Mouse (Mus musculus) kidney, postnatal 0 days (tissue): Measurements from ENCODE around the gene Olfr10. TPM values are rescaled to one million over a fixed set of nuclear protein-coding genes. Genes with fewer than 3 reads are reported as not detected.

ENCODE experiments used
- ATAC-seq: fragments of 200-750 bp; cut with Nextera tagmentation; replicated peaks from 2 replicates; pipeline ENCODE4 v1.8.0; 2017; ENCODE audit warnings: low read depth, moderate number of reproducible peaks, moderate TSS enrichment, moderate library complexity; ENCODE audit not compliant: low FRiP score
- DNase-seq: peaks from one replicate; pipeline ENCODE4 v3.0.0-alpha.2; 2016; ENCODE audit warnings: low spot score
- H3K27ac ChIP-seq: fragments of 300-500 bp; sonication (generic); 2 replicates; pipeline ENCODE4 v1.5.1; 2014; ENCODE audit warnings: mild to moderate bottlenecking
- H3K27me3 ChIP-seq: fragments of 300-500 bp; sonication (generic); 2 replicates; pipeline ENCODE4 v1.6.1; 2014; ENCODE audit warnings: low read length, mixed read lengths; ENCODE audit not compliant: insufficient read depth
- H3K36me3 ChIP-seq: fragments of 300-500 bp; sonication (generic); 2 replicates; pipeline ENCODE4 v1.6.1; 2014; ENCODE audit warnings: low read length, mixed read lengths; ENCODE audit not compliant: insufficient read depth
- H3K4me1 ChIP-seq: fragments of 300-500 bp; sonication (generic); replicated peaks from 2 replicates; pipeline ENCODE4 v1.6.1; 2014; ENCODE audit warnings: antibody characterized with exemption, low read length, mixed read lengths; ENCODE audit not compliant: insufficient read depth
- H3K4me2 ChIP-seq: fragments of 300-500 bp; sonication (generic); 2 replicates; pipeline ENCODE4 v1.6.1; 2014; ENCODE audit warnings: mild to moderate bottlenecking, low read length, moderate library complexity, mixed read lengths
- H3K4me3 ChIP-seq: fragments of 300-500 bp; sonication (generic); replicated peaks from 2 replicates; pipeline ENCODE4 v1.5.1; 2014; ENCODE audit warnings: low read depth, low read length
- H3K9ac ChIP-seq: fragments of 300-500 bp; sonication (generic); 2 replicates; pipeline ENCODE4 v1.6.1; 2014; ENCODE audit warnings: low read depth, low read length
- H3K9me3 ChIP-seq: fragments of 300-500 bp; sonication (generic); replicated peaks from 2 replicates; pipeline ENCODE4 v1.6.1; 2016; ENCODE audit warnings: low read length, inconsistent platforms, mixed read lengths
- CTCF ChIP-seq: IDR thresholded peaks from 2 replicates; pipeline ENCODE4 v1.5.1; 2016; ENCODE audit warnings: antibody characterized with exemption, low read depth, mild to moderate bottlenecking, moderate library complexity
- WGBS: fragments of 180-500 bp; shearing (Covaris S2); extraction: QIAGEN DNeasy Blood & Tissue Kit; methylation state at CpG from one replicate; pipeline ENCODE4 v1.1.7; 2014; 5-methylcytosine and 5-hydroxymethylcytosine counted together
- polyA plus RNA-seq: library from polyadenylated mRNA; unstranded; fragments of >200 nt; fragmentation: Nextera tagmentation; extraction: Ambion mirVana; gene quantifications from 2 replicates; pipeline ENCODE4 v1.2.1, GENCODE M21; 2015

Olfr10 gene
- not detected in 2 replicates for polyA plus RNA-seq

DNA sequence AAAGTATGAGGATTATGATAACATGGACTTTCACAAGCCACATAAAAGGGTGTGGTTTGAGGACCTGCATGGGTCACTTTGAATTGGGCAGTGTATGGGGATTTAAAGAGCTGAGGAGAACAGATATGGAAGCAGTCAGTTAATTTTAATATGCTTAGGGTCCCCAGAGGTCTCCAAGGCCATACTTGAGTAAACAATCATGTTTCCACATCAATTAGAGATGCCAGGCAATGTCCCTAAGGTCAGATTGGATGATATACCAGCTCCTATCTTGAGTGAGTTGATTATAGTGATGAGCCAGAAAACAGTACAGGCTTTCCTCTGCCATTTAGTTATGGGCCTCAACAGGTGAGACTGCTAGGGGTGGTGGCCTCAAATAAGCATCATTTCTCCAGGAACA lies at the start of gene Olfr10:
TSS of gene Olfr10 (plus strand) at position 301 of the 400 bp plus-strand sequence.
- Histone ChIP-seq H3K4me1 (no peaks in the 10 kb centered on the region), H3K9ac (no peak within 1 kb of the TSS), H3K4me2 (no peak within 1 kb of the TSS), H3K4me3 (no peak within 1 kb of the TSS), H3K9me3 (no peaks in the 10 kb centered on the region), H3K36me3 (no peaks in the 10 kb centered on the region), H3K27me3 (no peaks in the 10 kb centered on the region), H3K27ac (no peak within 1 kb of the TSS)
- no peak for TF ChIP-seq CTCF
- DNase-seq (no peak), ATAC-seq (no peak)

- H3K27ac ChIP-seq: no peak overlapping the region
- H3K36me3 ChIP-seq: peaks cover 23% of the 10 kb centered on the region
- H3K4me2 ChIP-seq: no peak overlapping the region
- no peak for TF ChIP-seq CTCF
- ATAC-seq: no peak
- WGBS: 52% methylated on average over 2 of the region's 2 CpGs
- H3K4me1 ChIP-seq: no peaks in the 10 kb centered on the region
- no peak for DNase-seq
- no peaks in the 10 kb centered on the region for H3K9me3 ChIP-seq
- no peak overlapping the region for H3K4me3 ChIP-seq
- no peaks in the 10 kb centered on the region for H3K27me3 ChIP-seq
- H3K9ac ChIP-seq: no peak overlapping the region
Observed at GRCm38 (mm10) chr11:49259296-49259695, 45.2 kb upstream of the Olfr10 start.

GRCm38 (mm10) chr11:49259829-49260228 lies 44.7 kb upstream of the Olfr10 start:
- WGBS: 74% methylated on average over 1 of the region's 1 CpGs

GRCm38 (mm10) chr11:49260598-49261312 lies 43.8 kb upstream of the Olfr10 start:
- no peaks in the 10 kb centered on the region for H3K4me1 ChIP-seq
- H3K4me2 ChIP-seq: no peak overlapping the region
- H3K4me3 ChIP-seq: no peak overlapping the region
- TF ChIP-seq CTCF: no peak
- WGBS: 87% methylated on average over 21 of the region's 21 CpGs
- H3K27me3 ChIP-seq: no peaks in the 10 kb centered on the region
- ATAC-seq: peak; percentile 50
- H3K9me3 ChIP-seq: no peaks in the 10 kb centered on the region
- DNase-seq: no peak
- H3K36me3 ChIP-seq: peaks cover 20% of the 10 kb centered on the region
- H3K9ac ChIP-seq: no peak overlapping the region
- H3K27ac ChIP-seq: no peak overlapping the region

More at GRCm38 (mm10) chr11:49259829-49260228, 44.7 kb upstream of the Olfr10 start:
- no peak overlapping the region for H3K4me2 ChIP-seq
- H3K4me3 ChIP-seq: no peak overlapping the region
- no peak for ATAC-seq
- no peak for TF ChIP-seq CTCF
- H3K9ac ChIP-seq: no peak overlapping the region
- H3K9me3 ChIP-seq: no peaks in the 10 kb centered on the region
- H3K27me3 ChIP-seq: no peaks in the 10 kb centered on the region
- no peak overlapping the region for H3K27ac ChIP-seq
- peaks cover 23% of the 10 kb centered on the region for H3K36me3 ChIP-seq
- DNase-seq: no peak
- no peaks in the 10 kb centered on the region for H3K4me1 ChIP-seq

DNA sequence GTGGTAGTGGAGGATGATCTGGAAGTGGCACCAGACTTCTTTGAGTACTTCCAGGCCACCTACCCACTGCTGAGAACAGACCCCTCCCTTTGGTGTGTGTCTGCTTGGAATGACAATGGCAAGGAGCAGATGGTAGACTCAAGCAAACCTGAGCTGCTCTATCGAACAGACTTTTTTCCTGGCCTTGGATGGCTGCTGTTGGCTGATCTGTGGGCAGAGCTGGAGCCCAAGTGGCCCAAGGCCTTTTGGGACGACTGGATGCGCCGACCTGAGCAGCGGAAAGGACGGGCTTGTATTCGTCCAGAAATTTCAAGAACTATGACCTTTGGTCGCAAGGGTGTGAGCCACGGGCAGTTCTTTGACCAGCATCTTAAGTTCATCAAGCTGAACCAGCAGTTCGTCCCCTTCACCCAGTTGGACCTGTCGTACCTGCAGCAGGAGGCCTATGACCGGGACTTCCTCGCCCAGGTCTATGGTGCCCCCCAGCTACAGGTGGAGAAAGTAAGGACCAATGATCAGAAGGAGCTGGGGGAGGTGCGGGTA lies 43.2 kb upstream of the Olfr10 start:
- Histone ChIP-seq H3K27me3 (no peaks in the 10 kb centered on the region), H3K4me2 (no peak overlapping the region), H3K27ac (no peak overlapping the region), H3K4me3 (no peak overlapping the region), H3K9ac (no peak overlapping the region), H3K36me3 (peaks cover 19% of the 10 kb centered on the region), H3K9me3 (no peaks in the 10 kb centered on the region), H3K4me1 (no peaks in the 10 kb centered on the region)
- TF ChIP-seq CTCF: no peak
- DNase-seq (no peak), ATAC-seq (peak; percentile 56)
- WGBS: 87% methylated on average over 14 of the region's 14 CpGs

DNA sequence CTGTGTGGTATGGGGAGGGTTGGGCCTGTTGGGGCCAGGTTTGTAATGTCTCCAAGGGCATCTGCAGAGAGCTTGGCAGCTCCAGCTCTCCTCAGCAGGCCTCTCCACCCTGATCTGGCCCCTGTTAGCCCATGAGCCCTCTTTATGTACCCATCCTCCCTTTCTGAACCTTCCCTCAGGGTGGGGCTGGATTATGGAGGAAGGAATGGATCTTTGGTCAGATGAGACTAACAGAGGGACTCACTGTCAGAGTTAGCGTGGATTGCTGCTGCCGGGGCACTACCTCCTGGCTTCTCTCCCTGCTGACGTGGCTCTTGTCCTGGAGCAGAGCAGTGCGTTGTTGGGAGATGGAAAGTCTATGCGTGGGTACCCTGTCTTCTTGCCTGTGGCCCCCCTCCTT lies 42.3 kb upstream of the Olfr10 start:
- H3K4me1 ChIP-seq: no peaks in the 10 kb centered on the region
- no peaks in the 10 kb centered on the region for H3K9me3 ChIP-seq
- peaks cover 19% of the 10 kb centered on the region for H3K36me3 ChIP-seq
- no peaks in the 10 kb centered on the region for H3K27me3 ChIP-seq
- ATAC-seq (no peak), DNase-seq (no peak)
- WGBS: 86% methylated on average over 5 of the region's 5 CpGs
- H3K27ac ChIP-seq: no peak overlapping the region
- no peak overlapping the region for H3K4me3 ChIP-seq
- H3K9ac ChIP-seq: no peak overlapping the region
- H3K4me2 ChIP-seq: no peak overlapping the region
- TF ChIP-seq CTCF: no peak
